Mouse (Mus musculus) MEL (cell line): ENCODE results near the gene Pip5k1b.
A peak's percentile ranks its signal among the peaks of the same experiment; 100 is the strongest.

Source experiments
- BHLHE40 ChIP-seq: IDR thresholded peaks from 2 replicates; pipeline ENCODE4 v1.6.1; 2012; ENCODE audit warnings: low read depth, mild to moderate bottlenecking, inconsistent platforms, low read length, improper control_type of control experiment, borderline replicate concordance
- CHD1 ChIP-seq: IDR thresholded peaks from 2 replicates; pipeline ENCODE4 v1.6.1; 2012; ENCODE audit warnings: low read depth, mild to moderate bottlenecking, inconsistent platforms, low read length, improper control_type of control experiment
- CHD2 ChIP-seq: IDR thresholded peaks from 2 replicates; pipeline ENCODE4 v1.6.1; 2011; ENCODE audit warnings: low read length, improper control_type of control experiment
- CTCF ChIP-seq, 3 experiments: IDR thresholded peaks in 2 of 3; conservative IDR thresholded peaks in 1 of 3; 2 replicates each; pipeline ENCODE4 v1.5.1; 2011 to 2012; ENCODE audit warnings: low read length in 3 of 3, low read depth in 2 of 3, mild to moderate bottlenecking in 2 of 3, improper control_type of control experiment in 1 of 3, inconsistent platforms in 1 of 3, mixed read lengths in 1 of 3, moderate library complexity in 1 of 3; ENCODE audit not compliant: control insufficient read depth in 1 of 3, insufficient read depth in 1 of 3, poor library complexity in 1 of 3, severe bottlenecking in 1 of 3
- E2F4 ChIP-seq: IDR thresholded peaks from 2 replicates; pipeline ENCODE4 v1.6.1; 2011; ENCODE audit warnings: low read depth, low read length, improper control_type of control experiment, borderline replicate concordance
- EP300 ChIP-seq, 2 experiments: IDR thresholded peaks; 2 replicates each; pipeline ENCODE4 v1.6.1; 2011; ENCODE audit warnings: improper control_type of control experiment in 2 of 2, low read length in 2 of 2, low read depth in 1 of 2, mild to moderate bottlenecking in 1 of 2
- MAX ChIP-seq: IDR thresholded peaks from 2 replicates; pipeline ENCODE4 v1.6.1; 2011; ENCODE audit warnings: low read length, improper control_type of control experiment
- POLR2A ChIP-seq, 2 experiments: IDR thresholded peaks; 2 replicates each; pipeline ENCODE4 v1.6.1; 2011 to 2012; ENCODE audit warnings: low read length in 2 of 2, mild to moderate bottlenecking in 2 of 2, control low read depth in 1 of 2, improper control_type of control experiment in 1 of 2, low read depth in 1 of 2, moderate library complexity in 1 of 2; ENCODE audit not compliant: control insufficient read depth in 1 of 2, insufficient read depth in 1 of 2, poor library complexity in 1 of 2
- RCOR1 ChIP-seq: IDR thresholded peaks from 2 replicates; pipeline ENCODE4 v1.6.1; 2012; ENCODE audit warnings: low read depth, mild to moderate bottlenecking, inconsistent platforms, low read length, improper control_type of control experiment
- ZKSCAN1 ChIP-seq: IDR thresholded peaks from 2 replicates; pipeline ENCODE4 v1.6.1; 2012; ENCODE audit warnings: low read depth, mild to moderate bottlenecking, inconsistent platforms, low read length, improper control_type of control experiment, moderate library complexity

GRCm38 (mm10) chr19:24452441-24452898 is 103.2 kb downstream of the Pip5k1b start:
- peak; percentile 71 to 86 for TF ChIP-seq EP300 (IDR thresholded peaks at IDR 0.05; ENCODE audit: low read depth in 1 of 2, low read length in 2 of 2)
- no peak for TF ChIP-seq E2F4
- TF ChIP-seq CTCF (IDR thresholded peaks at IDR 0.05 in 2 of 3, conservative IDR thresholded peaks at IDR 0.05 in 1 of 3; ENCODE audit: control insufficient read depth in 1 of 3, insufficient read depth in 1 of 3, low read depth in 2 of 3, low read length in 3 of 3, poor library complexity in 1 of 3, severe bottlenecking in 1 of 3) = no peak
- peak; percentile 48; the same call in 1 of the 2 replicates for TF ChIP-seq RCOR1
- no peak for TF ChIP-seq MAX
- no peak for TF ChIP-seq CHD2
- no peak for TF ChIP-seq CHD1
- 0 out of 2 replicates have a peak, but pooled peaks have one; percentile 4 for TF ChIP-seq BHLHE40
- peak in 1 of 2 experiments; percentile 33; a peak in 1 of 4 replicates for TF ChIP-seq POLR2A (IDR thresholded peaks at IDR 0.05; ENCODE audit: control insufficient read depth in 1 of 2, insufficient read depth in 1 of 2, low read depth in 1 of 2, low read length in 2 of 2, poor library complexity in 1 of 2)
- no peak for TF ChIP-seq ZKSCAN1
